Mouse (Mus musculus) cerebellum, adult 2 months (tissue): ENCODE measurements around the gene Art5.

ENCODE experiments used
- CTCF ChIP-seq: fragments of 200-500 bp; IDR thresholded peaks from 2 replicates; pipeline ENCODE4 v1.5.1; 2011; ENCODE audit warnings: low read depth, mild to moderate bottlenecking, control low read depth, low read length, moderate library complexity, borderline replicate concordance; ENCODE audit not compliant: insufficient read depth
- POLR2A ChIP-seq: fragments of 200-500 bp; IDR thresholded peaks from 2 replicates; pipeline ENCODE4 v1.6.1; 2011; ENCODE audit warnings: low read length, control low read depth, borderline replicate concordance; ENCODE audit not compliant: insufficient read depth

GRCm38 (mm10) chr7:102101487-102101886, 7.8 kb downstream of the Art5 start, which contains the start of gene Art1:
- TF ChIP-seq POLR2A: no peak
- no peak for TF ChIP-seq CTCF
